Mouse (Mus musculus) kidney, adult 2 months (tissue): ENCODE measurements at regions not wholly inside any gene's neighbourhood (a gene's known extent, or its start where the extent isn't known, plus 50 kb on each side); places are given as distances from the start of the nearest gene placed in this dataset.

Experiments
- DNase-seq: peaks from one replicate; pipeline ENCODE4 v3.0.0; 2021
- H3K27ac ChIP-seq: fragments of 200-500 bp; 2 replicates; pipeline ENCODE4 v1.5.1; 2012; ENCODE audit warnings: low read depth, low read length, control low read depth, inconsistent platforms; ENCODE audit not compliant: insufficient read depth
- H3K27me3 ChIP-seq: fragments of 200-500 bp; replicated peaks from 2 replicates; pipeline ENCODE4 v1.6.1; 2012; ENCODE audit warnings: mild to moderate bottlenecking, moderate library complexity, low read length, inconsistent platforms; ENCODE audit not compliant: control insufficient read depth, insufficient read depth
- H3K36me3 ChIP-seq: fragments of 200-500 bp; 2 replicates; pipeline ENCODE4 v1.6.1; 2012; ENCODE audit warnings: mild to moderate bottlenecking, moderate library complexity, low read length, inconsistent platforms; ENCODE audit not compliant: control insufficient read depth, insufficient read depth
- H3K4me1 ChIP-seq: fragments of 200-500 bp; 2 replicates; pipeline ENCODE4 v1.6.1; 2011; ENCODE audit warnings: low read length; ENCODE audit not compliant: control insufficient read depth, insufficient read depth
- H3K4me3 ChIP-seq: fragments of 200-500 bp; 2 replicates; pipeline ENCODE4 v1.5.1; 2011; ENCODE audit warnings: mild to moderate bottlenecking, low read depth, low read length, control low read depth; ENCODE audit not compliant: insufficient read depth
- CTCF ChIP-seq: fragments of 200-500 bp; conservative IDR thresholded peaks from 2 replicates; pipeline ENCODE4 v1.5.1; 2011; ENCODE audit warnings: low read depth, mild to moderate bottlenecking, control low read depth, low read length, moderate library complexity, mixed read lengths; ENCODE audit not compliant: insufficient read depth, insufficient read length
- POLR2A ChIP-seq: fragments of 200-500 bp; IDR thresholded peaks from one replicate; pipeline ENCODE4 v1.6.1; 2011; ENCODE audit warnings: low read depth, low read length, control low read depth
- WGBS: fragments of 180-500 bp; shearing (Covaris S2); methylation state at CpG from one replicate; pipeline ENCODE4 v1.1.7; 2018; 5-methylcytosine and 5-hydroxymethylcytosine counted together

DNA sequence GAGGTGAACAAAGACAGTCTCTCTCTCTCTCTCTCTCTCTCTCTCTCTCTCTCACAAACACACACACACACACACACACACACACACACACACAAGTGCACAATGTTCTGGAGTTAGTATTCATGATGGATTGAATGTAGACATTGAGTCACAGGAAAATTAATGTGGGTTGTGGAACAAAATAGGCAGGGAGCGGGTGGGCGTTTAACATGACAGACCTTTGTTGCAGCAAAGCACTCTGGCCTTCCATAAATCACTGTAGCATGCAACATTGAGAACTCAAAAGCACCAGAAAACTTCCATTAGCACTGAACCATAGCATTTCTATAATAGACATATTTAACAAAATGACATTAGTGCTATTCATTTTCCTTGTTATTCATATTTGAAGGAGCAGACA lies 246.8 kb upstream of the Megf9 start:
- Histone ChIP-seq H3K4me3 (no peak overlapping the region), H3K27me3 (no peaks in the 10 kb centered on the region), H3K4me1 (no peaks in the 10 kb centered on the region), H3K36me3 (no peaks in the 10 kb centered on the region), H3K27ac (no peak overlapping the region)
- 49% methylated on average over 2 of the region's 2 CpGs for WGBS
- TF ChIP-seq CTCF (no peak), POLR2A (no peak)
- no peak for DNase-seq

DNA sequence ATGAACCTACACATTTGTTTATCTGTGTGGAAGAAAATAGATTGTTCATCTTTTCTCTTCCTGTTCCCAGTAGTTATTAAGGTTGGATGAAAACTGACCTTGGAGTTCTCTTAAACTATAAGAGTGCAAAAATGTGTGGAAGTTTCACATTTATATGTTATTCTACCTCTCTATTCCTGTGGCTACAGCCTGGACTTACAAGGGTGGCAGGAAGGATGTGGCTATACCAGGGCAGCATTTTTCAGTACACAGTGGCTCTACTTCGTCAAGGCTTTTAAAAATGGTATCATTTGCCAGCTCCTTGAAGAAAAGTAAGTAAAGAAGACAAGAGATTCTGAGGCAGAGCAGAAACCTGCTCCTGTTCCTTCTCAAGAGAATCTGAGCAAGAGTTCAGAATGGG lies 241.5 kb upstream of the Megf9 start:
- Histone ChIP-seq H3K36me3 (no peaks in the 10 kb centered on the region), H3K4me1 (no peaks in the 10 kb centered on the region), H3K27me3 (no peaks in the 10 kb centered on the region), H3K4me3 (no peak overlapping the region), H3K27ac (no peak overlapping the region)
- WGBS, result 59% methylated on average over 1 of the region's 1 CpGs
- no peak for DNase-seq
- TF ChIP-seq POLR2A (no peak), CTCF (no peak)

GRCm38 (mm10) chr4:70743425-70743824 lies 208.6 kb upstream of the Megf9 start:
- no peak overlapping the region for H3K4me3 ChIP-seq
- H3K4me1 ChIP-seq, result no peaks in the 10 kb centered on the region
- H3K27ac ChIP-seq, result no peak overlapping the region
- no peak for DNase-seq
- no peaks in the 10 kb centered on the region for H3K36me3 ChIP-seq
- TF ChIP-seq POLR2A (no peak), CTCF (no peak)
- 73% methylated on average over 1 of the region's 1 CpGs for WGBS
- H3K27me3 ChIP-seq, result no peaks in the 10 kb centered on the region

DNA sequence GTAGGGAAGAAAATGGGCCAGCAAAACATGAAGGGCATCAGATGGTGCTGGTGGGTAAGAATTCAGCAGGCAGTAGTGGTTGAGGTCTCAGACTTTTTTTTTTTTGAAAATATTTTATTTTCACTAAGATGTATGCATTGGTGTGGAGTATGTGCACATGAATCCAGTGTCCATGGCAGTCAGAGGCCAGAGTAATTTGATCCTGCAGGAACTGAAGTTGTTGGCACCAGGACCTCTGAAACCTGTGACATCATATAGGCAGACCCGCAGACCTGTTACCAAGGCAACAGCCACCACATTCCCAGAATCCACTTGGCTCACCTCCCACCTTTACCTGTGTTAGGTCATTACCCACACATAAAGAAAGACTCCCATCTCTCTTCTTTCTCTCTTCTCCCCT lies 207.2 kb upstream of the Megf9 start:
- DNase-seq, result no peak
- TF ChIP-seq POLR2A (no peak), CTCF (no peak)
- Histone ChIP-seq H3K36me3 (no peaks in the 10 kb centered on the region), H3K4me3 (no peak overlapping the region), H3K27ac (no peak overlapping the region), H3K4me1 (no peaks in the 10 kb centered on the region), H3K27me3 (no peaks in the 10 kb centered on the region)
- 50% methylated on average over 1 of the region's 1 CpGs for WGBS

DNA sequence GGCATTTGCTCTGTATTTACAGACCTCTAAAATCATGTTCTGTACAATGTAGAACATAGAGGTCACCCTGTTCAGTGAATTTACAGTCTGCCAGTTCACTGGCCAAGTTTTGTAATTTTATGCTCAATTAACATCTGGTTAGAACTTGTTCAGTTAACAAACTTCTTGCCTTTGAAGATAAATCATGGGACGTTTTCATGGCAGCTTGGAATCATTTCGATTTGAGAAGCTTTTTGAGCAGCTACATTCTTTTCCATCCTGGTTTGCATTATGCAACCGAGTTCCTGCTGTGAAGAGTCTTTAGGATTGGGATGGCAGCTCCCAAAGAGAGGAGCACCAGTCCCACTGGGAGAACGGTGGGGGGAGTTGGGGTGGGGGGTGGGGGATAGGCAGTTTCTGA lies 206.3 kb upstream of the Megf9 start:
- no peaks in the 10 kb centered on the region for H3K4me1 ChIP-seq
- no peaks in the 10 kb centered on the region for H3K36me3 ChIP-seq
- peak; percentile 19 for DNase-seq

DNA sequence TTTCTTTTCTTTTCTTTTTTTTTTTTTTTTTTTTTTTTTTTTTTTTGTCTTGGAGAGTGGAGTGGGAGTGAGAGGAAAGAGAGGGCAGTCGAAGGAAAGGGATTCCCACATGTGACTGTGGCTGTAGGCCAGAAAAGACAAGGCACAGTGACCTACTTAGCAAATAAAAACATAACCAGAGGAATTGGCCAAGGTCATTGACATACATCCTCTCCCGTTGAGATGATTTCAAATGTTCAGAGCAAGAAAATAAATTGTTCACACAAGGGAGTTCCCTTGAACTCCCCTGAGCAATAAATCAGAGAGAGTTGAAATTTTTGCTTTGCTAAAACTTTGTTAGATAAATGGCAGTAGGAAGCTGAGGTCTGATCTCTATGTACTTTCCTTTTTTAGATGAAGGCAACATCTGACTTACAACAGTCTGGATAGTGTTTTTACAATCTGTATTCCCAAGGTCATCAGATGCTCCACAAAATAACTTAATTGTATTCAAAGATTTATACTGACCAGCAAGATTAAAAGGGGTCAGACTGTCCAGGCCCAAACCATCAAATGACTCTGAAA lies 174.4 kb upstream of the Megf9 start:
- no peak overlapping the region for H3K27ac ChIP-seq
- no peaks in the 10 kb centered on the region for H3K27me3 ChIP-seq
- no peaks in the 10 kb centered on the region for H3K4me1 ChIP-seq
- H3K4me3 ChIP-seq, result no peak overlapping the region
- no peaks in the 10 kb centered on the region for H3K36me3 ChIP-seq
- WGBS, result 8% methylated on average over 2 of the region's 2 CpGs
- peak; percentile 67 for DNase-seq
- TF ChIP-seq POLR2A, result no peak
- no peak for TF ChIP-seq CTCF

More for the DNA sequence above, 206.3 kb upstream of the Megf9 start:
- Histone ChIP-seq H3K27ac (no peak overlapping the region), H3K27me3 (no peaks in the 10 kb centered on the region), H3K4me3 (no peak overlapping the region)
- no peak for TF ChIP-seq CTCF
- no peak for TF ChIP-seq POLR2A
- 10% methylated on average over 4 of the region's 4 CpGs for WGBS

- Histone ChIP-seq H3K4me1 (no peaks in the 10 kb centered on the region), H3K4me3 (no peak overlapping the region), H3K27me3 (no peaks in the 10 kb centered on the region), H3K27ac (no peak overlapping the region), H3K36me3 (no peaks in the 10 kb centered on the region)
- no peak for DNase-seq
- TF ChIP-seq CTCF (no peak), POLR2A (no peak)
- WGBS, result 77% methylated on average over 3 of the region's 3 CpGs
Observed at GRCm38 (mm10) chr4:70705128-70705752, 170.4 kb upstream of the Megf9 start.
